Mouse (Mus musculus): ENCODE results near the gene Gm49711. TPM values are rescaled to one million over a fixed set of nuclear protein-coding genes. Genes with fewer than 3 reads are reported as not detected.

The Gm49711 gene
- polyA plus RNA-seq, 1 experiment from 2014 or later: 0.13 TPM

DNA sequence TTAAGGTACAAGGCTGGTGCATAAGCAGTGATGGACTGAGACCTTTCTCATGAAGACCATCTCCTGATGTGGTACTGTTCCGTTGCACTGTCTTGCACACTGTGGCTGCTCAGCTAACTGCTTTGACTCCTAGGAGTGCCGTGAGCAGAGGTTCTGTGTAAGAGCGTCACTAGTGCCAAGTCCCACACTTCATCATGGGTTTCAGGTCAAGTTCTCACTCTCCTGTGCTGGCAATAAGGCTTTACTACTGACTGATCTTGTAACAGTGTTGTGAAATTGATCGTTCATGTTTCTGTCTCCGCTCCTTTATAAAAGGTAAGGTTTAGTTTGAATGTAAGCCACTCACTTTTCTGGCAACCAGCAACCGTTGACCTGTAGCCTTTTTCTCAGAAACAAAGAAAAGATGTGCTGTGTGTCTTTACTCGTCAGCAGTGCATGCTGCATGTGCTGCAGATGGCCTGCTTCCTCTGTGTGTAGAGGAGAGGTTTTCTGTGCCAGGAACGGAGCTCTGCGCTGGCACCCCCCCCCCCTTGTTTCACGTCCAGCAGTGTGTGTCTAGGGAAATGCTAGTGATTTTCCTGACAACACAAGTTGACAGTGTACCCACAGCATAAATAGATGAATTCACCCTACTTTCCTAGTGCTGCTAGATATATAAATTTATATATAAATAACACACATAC, 25.8 kb downstream of the Gm49711 start:
- Histone ChIP-seq H3K4me1 (replicated peaks; ENCODE audit: insufficient read depth, low read length) (0 out of 2 replicates have a peak, but pooled peaks cover 3% of the 10 kb centered on the region), H3K27me3 (ENCODE audit: insufficient read depth, low read length) (no peaks in the 10 kb centered on the region), H3K4me2 (ENCODE audit: low read length) (no peak overlapping the region), H3K4me3 (replicated peaks; ENCODE audit: low read depth, low read length) (no peak overlapping the region), H3K27ac (no peak overlapping the region), H3K36me3 (ENCODE audit: insufficient read depth, low read length) (0 out of 2 replicates have a peak, but pooled peaks cover 6% of the 10 kb centered on the region), H3K9ac (ENCODE audit: low read depth, low read length) (no peak overlapping the region), H3K9me3 (replicated peaks; ENCODE audit: low read length) (no peaks in the 10 kb centered on the region)
- WGBS: 85% methylated on average over 10 of the region's 10 CpGs
- no peak for ATAC-seq (replicated peaks; ENCODE audit: low FRiP score, low read depth)
- no peak for TF ChIP-seq CTCF (IDR thresholded peaks at IDR 0.05; ENCODE audit: low read depth)
- no peak for DNase-seq (ENCODE audit: low spot score)

DNA sequence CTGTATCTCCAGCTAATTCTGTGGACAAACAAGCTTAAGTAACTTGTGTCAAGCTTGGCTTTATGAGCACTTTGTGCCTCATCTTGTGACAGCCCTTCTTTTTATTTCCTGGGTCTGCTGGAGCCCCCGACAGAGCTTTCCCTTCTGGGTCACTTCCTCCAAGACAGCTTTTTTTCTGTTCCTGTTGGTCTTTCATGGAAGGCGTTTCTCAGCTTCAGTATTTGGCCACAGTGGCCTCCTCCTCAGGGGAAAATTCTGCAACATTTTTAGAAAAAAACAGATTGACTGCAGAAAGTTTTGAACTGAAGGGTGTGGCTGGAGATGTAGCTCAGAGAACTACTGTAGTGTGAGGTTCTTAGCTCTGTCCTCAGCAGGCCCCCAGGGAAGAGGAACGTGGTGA, 31.1 kb downstream of the Gm49711 start:
- no peak for TF ChIP-seq CTCF (IDR thresholded peaks at IDR 0.05; ENCODE audit: low read depth)
- Histone ChIP-seq H3K4me2 (ENCODE audit: low read length) (no peak overlapping the region), H3K27ac (no peak overlapping the region), H3K4me3 (replicated peaks; ENCODE audit: low read depth, low read length) (no peak overlapping the region), H3K9me3 (replicated peaks; ENCODE audit: low read length) (no peaks in the 10 kb centered on the region), H3K27me3 (ENCODE audit: insufficient read depth, low read length) (no peaks in the 10 kb centered on the region), H3K4me1 (replicated peaks; ENCODE audit: insufficient read depth, low read length) (0 out of 2 replicates have a peak, but pooled peaks cover 3% of the 10 kb centered on the region), H3K9ac (ENCODE audit: low read depth, low read length) (no peak overlapping the region), H3K36me3 (ENCODE audit: insufficient read depth, low read length) (no peaks in the 10 kb centered on the region)
- WGBS: 47% methylated on average over 3 of the region's 3 CpGs
- ATAC-seq (replicated peaks; ENCODE audit: low FRiP score, low read depth) (no peak), DNase-seq (ENCODE audit: low spot score) (no peak)

DNA sequence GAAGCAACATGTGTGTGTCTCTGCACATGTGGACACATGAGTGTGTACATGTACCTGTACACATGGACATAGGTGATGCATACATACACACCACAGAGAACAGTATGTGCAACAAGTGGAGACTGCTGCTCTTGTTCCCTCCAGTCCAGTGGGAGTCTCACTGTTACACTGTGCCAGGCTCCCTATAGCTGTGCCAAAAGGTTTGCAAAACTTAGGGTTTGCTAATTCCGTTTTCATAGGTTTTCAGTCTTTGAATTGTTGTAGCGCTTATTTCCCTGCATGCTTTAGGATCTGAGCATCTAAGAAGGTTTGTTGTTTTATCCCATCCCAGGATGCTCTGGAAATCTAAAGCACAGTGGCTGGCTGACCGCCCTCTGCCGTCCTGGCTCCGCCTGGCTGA, 33.8 kb downstream of the Gm49711 start:
- Histone ChIP-seq H3K4me2 (ENCODE audit: low read length) (no peak overlapping the region), H3K27ac (no peak overlapping the region), H3K9ac (ENCODE audit: low read depth, low read length) (no peak overlapping the region), H3K9me3 (replicated peaks; ENCODE audit: low read length) (no peaks in the 10 kb centered on the region), H3K36me3 (ENCODE audit: insufficient read depth, low read length) (no peaks in the 10 kb centered on the region), H3K4me3 (replicated peaks; ENCODE audit: low read depth, low read length) (no peak overlapping the region), H3K27me3 (ENCODE audit: insufficient read depth, low read length) (no peaks in the 10 kb centered on the region), H3K4me1 (replicated peaks; ENCODE audit: insufficient read depth, low read length) (no peaks in the 10 kb centered on the region)
- no peak for DNase-seq (ENCODE audit: low spot score)
- peak; percentile 27; the same call in 1 of the 2 replicates for TF ChIP-seq CTCF (IDR thresholded peaks at IDR 0.05; ENCODE audit: low read depth)
- ATAC-seq (replicated peaks; ENCODE audit: low FRiP score, low read depth): no peak
- 63% methylated on average over 5 of the region's 5 CpGs for WGBS

- no peak overlapping the region for H3K9ac ChIP-seq (ENCODE audit: low read depth, low read length)
- ATAC-seq (replicated peaks; ENCODE audit: low FRiP score, low read depth) (no peak), DNase-seq (ENCODE audit: low spot score) (no peak)
- 48% methylated on average over 10 of the region's 10 CpGs for WGBS
- H3K4me1 ChIP-seq (replicated peaks; ENCODE audit: insufficient read depth, low read length): peaks cover 1% of the 10 kb centered on the region; the same call in 1 of the 2 replicates
- no peak overlapping the region for H3K4me3 ChIP-seq (replicated peaks; ENCODE audit: low read depth, low read length)
- H3K9me3 ChIP-seq (replicated peaks; ENCODE audit: low read length): no peaks in the 10 kb centered on the region
- H3K4me2 ChIP-seq (ENCODE audit: low read length): no peak overlapping the region
- no peaks in the 10 kb centered on the region for H3K27me3 ChIP-seq (ENCODE audit: insufficient read depth, low read length)
- peaks cover 11% of the 10 kb centered on the region; the same call in 1 of the 2 replicates for H3K36me3 ChIP-seq (ENCODE audit: insufficient read depth, low read length)
- TF ChIP-seq CTCF (IDR thresholded peaks at IDR 0.05; ENCODE audit: low read depth): no peak
- H3K27ac ChIP-seq: no peak overlapping the region
Observed at GRCm38 (mm10) chr16:92098351-92099051, 40.4 kb downstream of the Gm49711 start.

DNA sequence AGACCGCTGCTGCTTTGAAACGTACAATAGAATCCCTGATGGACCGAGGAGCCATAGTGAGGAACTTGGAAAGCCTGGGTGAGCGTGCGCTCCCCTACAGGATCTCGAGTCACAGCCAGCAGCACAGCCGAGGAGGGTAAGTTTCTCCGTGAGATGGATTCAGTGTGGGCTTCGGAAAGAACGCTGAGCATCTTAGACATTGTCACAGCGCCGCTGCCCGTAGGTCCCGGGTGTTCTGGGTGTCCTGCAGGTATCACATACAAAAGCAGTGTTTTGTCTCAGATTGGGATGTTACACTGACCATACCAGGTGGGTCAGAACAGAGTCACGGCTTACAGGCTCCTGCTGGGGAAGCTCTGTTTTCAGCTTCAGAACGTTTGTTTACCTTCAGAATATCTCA, 41.5 kb downstream of the Gm49711 start:
- Histone ChIP-seq H3K9ac (ENCODE audit: low read depth, low read length) (no peak overlapping the region), H3K27ac (no peak overlapping the region), H3K9me3 (replicated peaks; ENCODE audit: low read length) (no peaks in the 10 kb centered on the region), H3K4me1 (replicated peaks; ENCODE audit: insufficient read depth, low read length) (peaks cover 12% of the 10 kb centered on the region; the same call in 1 of the 2 replicates), H3K27me3 (ENCODE audit: insufficient read depth, low read length) (no peaks in the 10 kb centered on the region), H3K4me2 (ENCODE audit: low read length) (no peak overlapping the region), H3K36me3 (ENCODE audit: insufficient read depth, low read length) (peaks cover 11% of the 10 kb centered on the region; the same call in 1 of the 2 replicates), H3K4me3 (replicated peaks; ENCODE audit: low read depth, low read length) (no peak overlapping the region)
- no peak for ATAC-seq (replicated peaks; ENCODE audit: low FRiP score, low read depth)
- TF ChIP-seq CTCF (IDR thresholded peaks at IDR 0.05; ENCODE audit: low read depth): no peak
- WGBS: 85% methylated on average over 16 of the region's 16 CpGs
- no peak for DNase-seq (ENCODE audit: low spot score)

GRCm38 (mm10) chr16:92100111-92100510, 42.0 kb downstream of the Gm49711 start:
- no peak overlapping the region for H3K4me2 ChIP-seq (ENCODE audit: low read length)
- H3K36me3 ChIP-seq (ENCODE audit: insufficient read depth, low read length): peaks cover 11% of the 10 kb centered on the region; the same call in 1 of the 2 replicates
- H3K4me1 ChIP-seq (replicated peaks; ENCODE audit: insufficient read depth, low read length): peaks cover 14% of the 10 kb centered on the region; the same call in 1 of the 2 replicates
- H3K27me3 ChIP-seq (ENCODE audit: insufficient read depth, low read length): no peaks in the 10 kb centered on the region
- H3K9me3 ChIP-seq (replicated peaks; ENCODE audit: low read length): no peaks in the 10 kb centered on the region
- 67% methylated on average over 4 of the region's 4 CpGs for WGBS
- TF ChIP-seq CTCF (IDR thresholded peaks at IDR 0.05; ENCODE audit: low read depth): no peak
- ATAC-seq (replicated peaks; ENCODE audit: low FRiP score, low read depth) (no peak), DNase-seq (ENCODE audit: low spot score) (no peak)
- H3K4me3 ChIP-seq (replicated peaks; ENCODE audit: low read depth, low read length): no peak overlapping the region
- H3K9ac ChIP-seq (ENCODE audit: low read depth, low read length): no peak overlapping the region
- no peak overlapping the region for H3K27ac ChIP-seq
